Mouse (Mus musculus) MEL (cell line): ENCODE measurements around the gene Prr19. TPM values are rescaled to one million over a fixed set of nuclear protein-coding genes. Genes with fewer than 3 reads are reported as not detected.

Experiments
- DNase-seq: peaks from one replicate; pipeline ENCODE4 v3.0.0; 2011; ENCODE audit warnings: low read depth, low spot score
- H3K27ac ChIP-seq: 2 replicates; pipeline ENCODE4 v1.5.1; 2012; ENCODE audit warnings: low read depth, mild to moderate bottlenecking, control low read depth, low read length, moderate library complexity; ENCODE audit not compliant: control insufficient read depth
- H3K27me3 ChIP-seq, 2 experiments: fragments of 150-350 bp in 1 of 2; sonication (generic) in 1 of 2; 2 replicates each; pipeline ENCODE4 v1.6.1; 2012; ENCODE audit warnings: low read length in 2 of 2, mild to moderate bottlenecking in 2 of 2, improper control_type of control experiment in 1 of 2, moderate library complexity in 1 of 2; ENCODE audit not compliant: insufficient read depth in 2 of 2, control insufficient read depth in 1 of 2
- H3K36me3 ChIP-seq, 2 experiments: 2 replicates each; pipeline ENCODE4 v1.6.1; 2012 to 2014; ENCODE audit warnings: low read length in 2 of 2, improper control_type of control experiment in 1 of 2, inconsistent platforms in 1 of 2, mild to moderate bottlenecking in 1 of 2; ENCODE audit not compliant: insufficient read depth in 2 of 2, control insufficient read depth in 1 of 2
- H3K4me1 ChIP-seq, 2 experiments: fragments of 150-350 bp in 1 of 2; sonication (generic) in 1 of 2; 2 replicates each; pipeline ENCODE4 v1.6.1; 2012; ENCODE audit warnings: low read length in 2 of 2, improper control_type of control experiment in 1 of 2, mild to moderate bottlenecking in 1 of 2; ENCODE audit not compliant: insufficient read depth in 2 of 2, control insufficient read depth in 1 of 2
- H3K4me3 ChIP-seq, 2 experiments: fragments of 150-350 bp in 1 of 2; sonication (generic) in 1 of 2; 2 replicates each; pipeline ENCODE4 v1.5.1; 2012; ENCODE audit warnings: low read depth in 2 of 2, low read length in 2 of 2, mild to moderate bottlenecking in 2 of 2, moderate library complexity in 2 of 2, control low read depth in 1 of 2, improper control_type of control experiment in 1 of 2; ENCODE audit not compliant: control insufficient read depth in 1 of 2, insufficient read depth in 1 of 2
- H3K79me2 ChIP-seq: 2 replicates; pipeline ENCODE4 v1.6.1; 2012; ENCODE audit warnings: mild to moderate bottlenecking, low read length, moderate library complexity; ENCODE audit not compliant: control insufficient read depth, poor library complexity, insufficient read depth
- H3K9ac ChIP-seq: 2 replicates; pipeline ENCODE4 v1.6.1; 2012; ENCODE audit warnings: low read depth, mild to moderate bottlenecking, control low read depth, low read length, moderate library complexity; ENCODE audit not compliant: control insufficient read depth, poor library complexity, severe bottlenecking
- H3K9me3 ChIP-seq: fragments of 150-350 bp; sonication (generic); replicated peaks from 2 replicates; pipeline ENCODE4 v1.6.1; 2012; ENCODE audit warnings: mild to moderate bottlenecking, low read length, improper control_type of control experiment, moderate library complexity; ENCODE audit not compliant: insufficient read depth
- CHD1 ChIP-seq: IDR thresholded peaks from 2 replicates; pipeline ENCODE4 v1.6.1; 2012; ENCODE audit warnings: low read depth, mild to moderate bottlenecking, inconsistent platforms, low read length, improper control_type of control experiment
- CHD2 ChIP-seq: IDR thresholded peaks from 2 replicates; pipeline ENCODE4 v1.6.1; 2011; ENCODE audit warnings: low read length, improper control_type of control experiment
- CTCF ChIP-seq, 3 experiments: IDR thresholded peaks in 2 of 3; conservative IDR thresholded peaks in 1 of 3; 2 replicates each; pipeline ENCODE4 v1.5.1; 2011 to 2012; ENCODE audit warnings: low read length in 3 of 3, low read depth in 2 of 3, mild to moderate bottlenecking in 2 of 3, improper control_type of control experiment in 1 of 3, inconsistent platforms in 1 of 3, mixed read lengths in 1 of 3, moderate library complexity in 1 of 3; ENCODE audit not compliant: control insufficient read depth in 1 of 3, insufficient read depth in 1 of 3, poor library complexity in 1 of 3, severe bottlenecking in 1 of 3
- E2F4 ChIP-seq: IDR thresholded peaks from 2 replicates; pipeline ENCODE4 v1.6.1; 2011; ENCODE audit warnings: low read depth, low read length, improper control_type of control experiment, borderline replicate concordance
- EP300 ChIP-seq, 2 experiments: IDR thresholded peaks; 2 replicates each; pipeline ENCODE4 v1.6.1; 2011; ENCODE audit warnings: improper control_type of control experiment in 2 of 2, low read length in 2 of 2, low read depth in 1 of 2, mild to moderate bottlenecking in 1 of 2
- ETS1 ChIP-seq: IDR thresholded peaks from 2 replicates; pipeline ENCODE4 v1.6.1; 2012; ENCODE audit warnings: low read depth, mild to moderate bottlenecking, inconsistent platforms, low read length, improper control_type of control experiment, moderate library complexity
- HCFC1 ChIP-seq: IDR thresholded peaks from 2 replicates; pipeline ENCODE4 v1.6.1; 2012; ENCODE audit warnings: low read depth, mild to moderate bottlenecking, inconsistent platforms, low read length, improper control_type of control experiment, moderate library complexity
- JUND ChIP-seq: IDR thresholded peaks from 2 replicates; pipeline ENCODE4 v1.6.1; 2011; ENCODE audit warnings: low read depth, mild to moderate bottlenecking, improper control_type of control experiment, low read length
- KAT2A ChIP-seq: conservative IDR thresholded peaks from 2 replicates; pipeline ENCODE4 v1.6.1; 2012; ENCODE audit warnings: low read depth, low read length, improper control_type of control experiment, inconsistent platforms
- MAFK ChIP-seq: IDR thresholded peaks from 2 replicates; pipeline ENCODE4 v1.6.1; 2011; ENCODE audit warnings: low read depth, mild to moderate bottlenecking, low read length, improper control_type of control experiment, borderline replicate concordance
- MAZ ChIP-seq: IDR thresholded peaks from 2 replicates; pipeline ENCODE4 v1.6.1; 2012; ENCODE audit warnings: low read depth, mild to moderate bottlenecking, inconsistent platforms, low read length, improper control_type of control experiment
- MEF2A ChIP-seq: IDR thresholded peaks from 2 replicates; pipeline ENCODE4 v1.6.1; 2014; ENCODE audit warnings: low read depth, mild to moderate bottlenecking, inconsistent platforms, low read length, improper control_type of control experiment; ENCODE audit not compliant: poor library complexity, insufficient replicate concordance, severe bottlenecking; ENCODE audit errors: extremely low read depth
- MXI1 ChIP-seq: IDR thresholded peaks from 2 replicates; pipeline ENCODE4 v1.6.1; 2011; ENCODE audit warnings: mild to moderate bottlenecking, low read depth, low read length, improper control_type of control experiment
- MYB ChIP-seq: IDR thresholded peaks from 2 replicates; pipeline ENCODE4 v1.6.1; 2011; ENCODE audit warnings: mild to moderate bottlenecking, low read depth, low read length, improper control_type of control experiment
- MYC ChIP-seq: IDR thresholded peaks from 2 replicates; pipeline ENCODE4 v1.6.1; 2011; ENCODE audit warnings: low read depth, mild to moderate bottlenecking, low read length, improper control_type of control experiment, moderate library complexity
- NELFE ChIP-seq: IDR thresholded peaks from 2 replicates; pipeline ENCODE4 v1.6.1; 2011; ENCODE audit warnings: low read depth, low read length, improper control_type of control experiment
- NRF1 ChIP-seq: IDR thresholded peaks from 2 replicates; pipeline ENCODE4 v1.6.1; 2014; ENCODE audit warnings: low read depth, mild to moderate bottlenecking, inconsistent platforms, low read length, improper control_type of control experiment, moderate library complexity; ENCODE audit not compliant: poor library complexity, insufficient read depth, severe bottlenecking
- POLR2A ChIP-seq, 2 experiments: IDR thresholded peaks; 2 replicates each; pipeline ENCODE4 v1.6.1; 2011 to 2012; ENCODE audit warnings: low read length in 2 of 2, mild to moderate bottlenecking in 2 of 2, control low read depth in 1 of 2, improper control_type of control experiment in 1 of 2, low read depth in 1 of 2, moderate library complexity in 1 of 2; ENCODE audit not compliant: control insufficient read depth in 1 of 2, insufficient read depth in 1 of 2, poor library complexity in 1 of 2
- POLR2AphosphoS2 ChIP-seq: IDR thresholded peaks from 2 replicates; pipeline ENCODE4 v1.6.1; 2011; ENCODE audit warnings: low read length, improper control_type of control experiment
- POLR2AphosphoS5 ChIP-seq: IDR thresholded peaks from 2 replicates; pipeline ENCODE4 v1.6.1; 2012; ENCODE audit warnings: low read depth, borderline replicate concordance, mild to moderate bottlenecking, inconsistent platforms, low read length, moderate library complexity, mixed read lengths
- RAD21 ChIP-seq: IDR thresholded peaks from 2 replicates; pipeline ENCODE4 v1.6.1; 2011; ENCODE audit warnings: mild to moderate bottlenecking, low read depth, low read length, improper control_type of control experiment
- SIN3A ChIP-seq: IDR thresholded peaks from 2 replicates; pipeline ENCODE4 v1.6.1; 2012; ENCODE audit warnings: low read length, improper control_type of control experiment, inconsistent platforms
- TBP ChIP-seq: IDR thresholded peaks from 2 replicates; pipeline ENCODE4 v1.8.0; 2011; ENCODE audit warnings: low read depth, low read length, improper control_type of control experiment
- TCF12 ChIP-seq: IDR thresholded peaks from 2 replicates; pipeline ENCODE4 v1.6.1; 2014; ENCODE audit warnings: low read depth, mild to moderate bottlenecking, inconsistent platforms, low read length, improper control_type of control experiment, moderate library complexity
- UBTF ChIP-seq: IDR thresholded peaks from 2 replicates; pipeline ENCODE4 v1.6.1; 2012; ENCODE audit warnings: low read depth, mild to moderate bottlenecking, inconsistent platforms, low read length, improper control_type of control experiment, moderate library complexity, borderline replicate concordance; ENCODE audit not compliant: insufficient read depth
- ZC3H11A ChIP-seq: IDR thresholded peaks from 2 replicates; pipeline ENCODE4 v1.6.1; 2012; ENCODE audit warnings: low read depth, mild to moderate bottlenecking, inconsistent platforms, low read length, improper control_type of control experiment
- ZKSCAN1 ChIP-seq: IDR thresholded peaks from 2 replicates; pipeline ENCODE4 v1.6.1; 2012; ENCODE audit warnings: low read depth, mild to moderate bottlenecking, inconsistent platforms, low read length, improper control_type of control experiment, moderate library complexity
- ZMIZ1 ChIP-seq: IDR thresholded peaks from 2 replicates; pipeline ENCODE4 v1.6.1; 2012; ENCODE audit warnings: low read depth, mild to moderate bottlenecking, inconsistent platforms, low read length, improper control_type of control experiment, moderate library complexity
- ZNF384 ChIP-seq: IDR thresholded peaks from 2 replicates; pipeline ENCODE4 v1.6.1; 2012; ENCODE audit warnings: low read depth, mild to moderate bottlenecking, inconsistent platforms, low read length, improper control_type of control experiment
- polyA plus RNA-seq, 2 experiments: library from polyadenylated mRNA; stranded (reverse) in 1 of 2; unstranded in 1 of 2; fragments of >175 nt in 1 of 2; fragments of >200 nt in 1 of 2; gene quantifications; 2 replicates each; pipeline versions ENCODE4 v1.2.1 to v1.2.4; 2012; ENCODE audit warnings: low replicate concordance in 2 of 2, low read depth in 1 of 2; ENCODE audit not compliant: insufficient read length in 2 of 2, insufficient read depth in 1 of 2, missing spikeins in 1 of 2
- total RNA-seq: library from RNA; depleted of rRNA; stranded (reverse); fragments of 300-350 nt; gene quantifications from 2 replicates; pipeline ENCODE4 v1.2.3, GENCODE M21; 2012

The Prr19 gene
- total and polyA plus RNA-seq, 3 experiments = 0.11 TPM; not detected in 2

DNA sequence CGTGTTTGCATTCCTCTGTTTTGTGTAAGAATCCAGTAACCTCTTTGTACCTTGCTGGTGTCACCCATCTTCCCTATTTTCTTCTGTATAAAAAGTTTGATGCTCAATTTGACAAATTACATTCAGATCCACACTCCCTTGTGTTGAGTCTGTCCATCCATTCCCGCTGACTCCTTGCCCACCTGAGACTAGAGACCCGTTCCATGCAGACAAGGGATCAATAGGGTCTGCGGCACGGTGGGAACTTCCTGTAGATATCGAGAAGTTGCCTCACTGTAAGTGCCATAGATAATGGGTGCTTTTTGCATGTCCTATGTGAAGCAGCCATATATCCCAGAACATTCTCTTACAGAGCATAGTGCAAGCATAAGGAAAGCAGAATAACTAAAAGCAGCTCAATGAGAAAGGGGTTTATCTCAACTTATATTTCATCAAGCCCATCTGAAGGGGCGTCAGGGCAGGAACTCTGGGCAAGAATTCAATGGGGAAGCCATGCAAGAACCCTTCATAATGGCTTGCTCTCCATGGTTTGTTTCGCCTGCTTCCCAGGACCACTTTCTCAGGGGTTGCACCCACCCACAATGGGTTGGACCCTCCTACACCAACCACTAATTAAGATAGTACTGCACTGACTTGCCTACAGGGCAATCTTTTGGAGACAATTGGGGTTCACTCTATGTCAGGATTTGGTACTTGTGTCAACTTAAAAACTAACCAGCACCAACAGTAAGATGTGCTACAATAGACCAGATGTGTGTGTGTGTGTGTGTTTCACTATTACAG lies 34.8 kb upstream of the Prr19 start:
- Histone ChIP-seq H3K79me2 (peaks cover 20% of the 10 kb centered on the region), H3K9ac (peak overlapping the region; percentile 61), H3K9me3 (no peaks in the 10 kb centered on the region), H3K27ac (peak overlapping the region; percentile 93), H3K4me3 (peak overlapping the region in 1 of 2 experiments; percentile 9; a peak in 1 of 4 replicates), H3K36me3 (peaks cover 0 to 20% of the 10 kb centered on the region in 2 experiments; a peak in 2 of 4 replicates), H3K4me1 (peaks cover 7 to 26% of the 10 kb centered on the region in 2 experiments; a peak in 3 of 4 replicates), H3K27me3 (no peaks in the 10 kb centered on the region)
- TF ChIP-seq NELFE (no peak), ETS1 (0 out of 2 replicates have a peak, but pooled peaks have one; percentile 0)
- peak; percentile 65 for DNase-seq

DNA sequence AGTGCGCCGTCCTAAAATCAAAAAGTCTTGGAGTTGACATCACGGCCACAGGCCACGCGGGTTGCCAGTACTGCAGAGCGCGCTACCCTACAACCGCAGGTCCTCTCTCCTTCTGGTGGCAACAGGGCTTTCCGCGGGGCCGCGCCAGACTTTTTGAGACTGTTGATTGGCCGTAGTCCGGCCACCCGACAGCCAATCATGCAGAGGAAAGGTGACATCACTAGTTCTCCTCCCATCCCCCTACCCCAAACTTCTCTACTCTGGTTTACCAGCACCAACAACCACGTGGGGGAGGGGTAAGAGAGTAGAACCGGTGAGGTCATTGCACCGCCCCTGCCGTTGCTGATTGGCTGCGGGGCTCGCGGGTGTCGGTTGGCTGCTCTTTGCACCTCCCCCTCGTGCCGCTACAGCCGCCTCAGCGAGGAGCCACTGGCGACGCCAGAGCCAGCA lies 33.9 kb upstream of the Prr19 start, which contains the start of gene Cic:
Gene Cic (plus strand): TSS at position 404 of the 450 bp plus-strand sequence.
- DNase-seq = peak; percentile 100
- H3K36me3 ChIP-seq = peaks cover 0 to 20% of the 10 kb centered on the region in 2 experiments; a peak in 2 of 4 replicates
- H3K9me3 ChIP-seq = no peaks in the 10 kb centered on the region
- peaks cover 20% of the 10 kb centered on the region for H3K79me2 ChIP-seq
- peaks cover 7 to 27% of the 10 kb centered on the region in 2 experiments; a peak in 3 of 4 replicates for H3K4me1 ChIP-seq
- peak within 1 kb of the TSS; percentile 95 for H3K27ac ChIP-seq
- peak within 1 kb of the TSS; percentile 66 to 85 for H3K4me3 ChIP-seq
- no peaks in the 10 kb centered on the region for H3K27me3 ChIP-seq
- H3K9ac ChIP-seq = peak within 1 kb of the TSS; percentile 95
- TF ChIP-seq KAT2A (no peak), E2F4 (no peak; the same call in 1 of the 2 replicates), HCFC1 (no peak), MEF2A (no peak), MAFK (no peak), TCF12 (peak; percentile 46; the same call in 1 of the 2 replicates), MXI1 (no peak; the same call in 1 of the 2 replicates), ZMIZ1 (peak; percentile 56; the same call in 1 of the 2 replicates), MYC (peak; percentile 85; the same call in 1 of the 2 replicates), CHD2 (peak; percentile 89), POLR2AphosphoS5 (no peak), JUND (no peak), ZC3H11A (no peak), CTCF (IDR thresholded peaks at IDR 0.05 in 2 of 3, conservative IDR thresholded peaks at IDR 0.05 in 1 of 3; ENCODE audit: control insufficient read depth in 1 of 3, insufficient read depth in 1 of 3, low read depth in 2 of 3, low read length in 3 of 3, poor library complexity in 1 of 3, severe bottlenecking in 1 of 3) (no peak), MYB (0 out of 2 replicates have a peak, but pooled peaks have one; percentile 16), NELFE (peak; percentile 74), CHD1 (no peak), EP300 (IDR thresholded peaks at IDR 0.05; ENCODE audit: low read depth in 1 of 2, low read length in 2 of 2) (peak in 1 of 2 experiments; percentile 74; a peak in 2 of 4 replicates), POLR2A (IDR thresholded peaks at IDR 0.05; ENCODE audit: control insufficient read depth in 1 of 2, insufficient read depth in 1 of 2, low read depth in 1 of 2, low read length in 2 of 2, poor library complexity in 1 of 2) (peak; percentile 49 to 93), POLR2AphosphoS2 (peak; percentile 94), SIN3A (peak; percentile 90), RAD21 (no peak), ZKSCAN1 (no peak), TBP (peak; percentile 80), UBTF (no peak), ZNF384 (no peak), NRF1 (no peak), MAZ (peak; percentile 56; the same call in 1 of the 2 replicates)
